Mouse (Mus musculus) liver, embryonic 14.5 days (tissue): ENCODE data around the gene Btbd9. TPM values are rescaled to one million over a fixed set of nuclear protein-coding genes. Genes with fewer than 3 reads are reported as not detected.

Source experiments
- ATAC-seq: fragments of 200-750 bp; cut with Nextera tagmentation; 2 replicates; pipeline ENCODE4 v1.8.0; 2017; ENCODE audit warnings: moderate number of reproducible peaks, mild to moderate bottlenecking, moderate library complexity; ENCODE audit not compliant: insufficient read depth
- DNase-seq, 3 experiments: peaks; one replicate each; pipeline ENCODE4 v3.0.0-alpha.2; 2012 to 2013; ENCODE audit warnings: low read depth in 3 of 3, low spot score in 3 of 3
- H3K27ac ChIP-seq: fragments of 300-500 bp; sonication (generic); 2 replicates; pipeline ENCODE4 v1.5.1; 2014; ENCODE audit warnings: moderate library complexity, mild to moderate bottlenecking, control low read depth, inconsistent platforms
- H3K27me3 ChIP-seq: fragments of 300-500 bp; sonication (generic); 2 replicates; pipeline ENCODE4 v1.6.1; 2014; ENCODE audit warnings: mild to moderate bottlenecking, low read length, moderate library complexity; ENCODE audit not compliant: control insufficient read depth, insufficient read depth
- H3K36me3 ChIP-seq: fragments of 300-500 bp; sonication (generic); replicated peaks from 2 replicates; pipeline ENCODE4 v1.6.1; 2014; ENCODE audit warnings: low read depth; ENCODE audit not compliant: control insufficient read depth, insufficient read depth
- H3K4me1 ChIP-seq, 2 experiments: fragments of 200-500 bp in 1 of 2; fragments of 300-500 bp in 1 of 2; sonication (generic) in 1 of 2; replicated peaks; 2 replicates each; pipeline ENCODE4 v1.6.1; 2012 to 2014; ENCODE audit warnings: antibody characterized with exemption in 1 of 2, inconsistent platforms in 1 of 2, low read length in 1 of 2; ENCODE audit not compliant: control insufficient read depth in 2 of 2, insufficient read depth in 2 of 2
- H3K4me2 ChIP-seq: fragments of 300-500 bp; sonication (generic); 2 replicates; pipeline ENCODE4 v1.6.1; 2014; ENCODE audit warnings: low read depth, mild to moderate bottlenecking, control low read depth, moderate library complexity
- H3K4me3 ChIP-seq, 2 experiments: fragments of 200-500 bp in 1 of 2; fragments of 300-500 bp in 1 of 2; sonication (generic) in 1 of 2; 2 replicates each; pipeline ENCODE4 v1.5.1; 2012 to 2014; ENCODE audit warnings: low read depth in 2 of 2, low read length in 2 of 2, mild to moderate bottlenecking in 2 of 2, control low read depth in 1 of 2, inconsistent platforms in 1 of 2, moderate library complexity in 1 of 2; ENCODE audit not compliant: insufficient read depth in 1 of 2
- H3K9ac ChIP-seq: fragments of 300-500 bp; sonication (generic); replicated peaks from 2 replicates; pipeline ENCODE4 v1.6.1; 2014; ENCODE audit warnings: mild to moderate bottlenecking, control low read depth, moderate library complexity
- H3K9me3 ChIP-seq: fragments of 300-500 bp; sonication (generic); 2 replicates; pipeline ENCODE4 v1.6.1; 2016; ENCODE audit warnings: low read length, mixed read lengths; ENCODE audit not compliant: control insufficient read depth
- CTCF ChIP-seq: IDR thresholded peaks from 2 replicates; pipeline ENCODE4 v1.5.1; 2016; ENCODE audit warnings: antibody characterized with exemption, low read depth, control low read depth
- EP300 ChIP-seq: IDR thresholded peaks from 2 replicates; pipeline ENCODE4 v1.6.1; 2016; ENCODE audit warnings: antibody characterized with exemption, low read depth
- WGBS: fragments of 180-500 bp; shearing (Covaris S2); extraction: QIAGEN DNeasy Blood & Tissue Kit; methylation state at CpG from one replicate; pipeline ENCODE4 v1.1.7; 2014; ENCODE audit not compliant: insufficient replicate concordance; 5-methylcytosine and 5-hydroxymethylcytosine counted together
- polyA plus RNA-seq, 2 experiments: library from polyadenylated mRNA; depleted of rRNA in 1 of 2; stranded (reverse) in 1 of 2; unstranded in 1 of 2; fragments of >200 nt; fragmentation: Nextera tagmentation in 1 of 2; extraction: Ambion mirVana in 1 of 2; gene quantifications; 2 replicates each; pipeline versions ENCODE4 v1.2.1 to v1.2.3; 2012 to 2014

Gene Btbd9
- polyA plus RNA-seq, 2 experiments = 2.7 to 9.6 TPM

- DNase-seq (no peak), ATAC-seq (no peak)
- no peak overlapping the region for H3K9ac ChIP-seq
- no peaks in the 10 kb centered on the region for H3K9me3 ChIP-seq
- H3K27ac ChIP-seq = no peak overlapping the region
- no peaks in the 10 kb centered on the region for H3K27me3 ChIP-seq
- no peak overlapping the region for H3K4me3 ChIP-seq
- TF ChIP-seq EP300 = no peak
- TF ChIP-seq CTCF = no peak
- no peak overlapping the region for H3K4me2 ChIP-seq
- no peaks in the 10 kb centered on the region; a peak in 1 of 4 replicates for H3K4me1 ChIP-seq
- 70% methylated on average over 5 of the region's 5 CpGs for WGBS
- no peaks in the 10 kb centered on the region for H3K36me3 ChIP-seq
Measured at GRCm38 (mm10) chr17:30267432-30267973, 308.8 kb downstream of the Btbd9 start.

GRCm38 (mm10) chr17:30263535-30263934 lies 312.8 kb downstream of the Btbd9 start:
- H3K27me3 ChIP-seq = no peaks in the 10 kb centered on the region
- no peak overlapping the region for H3K4me2 ChIP-seq
- peaks cover 0 to 4% of the 10 kb centered on the region in 2 experiments; a peak in 1 of 4 replicates for H3K4me1 ChIP-seq
- no peak overlapping the region for H3K27ac ChIP-seq
- WGBS = 55% methylated on average over 2 of the region's 2 CpGs
- no peaks in the 10 kb centered on the region for H3K36me3 ChIP-seq
- no peak overlapping the region for H3K9ac ChIP-seq
- no peaks in the 10 kb centered on the region for H3K9me3 ChIP-seq
- ATAC-seq (no peak), DNase-seq (no peak)
- no peak for TF ChIP-seq EP300
- no peak for TF ChIP-seq CTCF
- H3K4me3 ChIP-seq = no peak overlapping the region

GRCm38 (mm10) chr17:30262943-30263342 lies 313.3 kb downstream of the Btbd9 start:
- no peak for ATAC-seq
- Histone ChIP-seq H3K27ac (no peak overlapping the region), H3K4me1 (peaks cover 0 to 4% of the 10 kb centered on the region in 2 experiments; a peak in 1 of 4 replicates), H3K27me3 (no peaks in the 10 kb centered on the region), H3K4me3 (no peak overlapping the region), H3K9me3 (no peaks in the 10 kb centered on the region), H3K36me3 (no peaks in the 10 kb centered on the region), H3K4me2 (no peak overlapping the region), H3K9ac (no peak overlapping the region)
- DNase-seq = no peak
- TF ChIP-seq CTCF (no peak), EP300 (no peak)
- 73% methylated on average over 6 of the region's 6 CpGs for WGBS

GRCm38 (mm10) chr17:30262440-30262839 lies 313.8 kb downstream of the Btbd9 start:
- H3K4me3 ChIP-seq = no peak overlapping the region
- H3K4me2 ChIP-seq = no peak overlapping the region
- peaks cover 0 to 4% of the 10 kb centered on the region in 2 experiments; a peak in 1 of 4 replicates for H3K4me1 ChIP-seq
- H3K9me3 ChIP-seq = no peaks in the 10 kb centered on the region
- DNase-seq (no peak), ATAC-seq (no peak)
- H3K27me3 ChIP-seq = no peaks in the 10 kb centered on the region
- H3K36me3 ChIP-seq = no peaks in the 10 kb centered on the region
- no peak overlapping the region for H3K9ac ChIP-seq
- TF ChIP-seq CTCF (no peak), EP300 (no peak)
- H3K27ac ChIP-seq = no peak overlapping the region
- 72% methylated on average over 4 of the region's 4 CpGs for WGBS

GRCm38 (mm10) chr17:30261983-30262340 lies 314.3 kb downstream of the Btbd9 start:
- Histone ChIP-seq H3K27ac (no peak overlapping the region), H3K9me3 (no peaks in the 10 kb centered on the region), H3K4me1 (peaks cover 0 to 4% of the 10 kb centered on the region in 2 experiments; a peak in 1 of 4 replicates), H3K9ac (no peak overlapping the region), H3K36me3 (no peaks in the 10 kb centered on the region), H3K4me3 (no peak overlapping the region), H3K4me2 (no peak overlapping the region), H3K27me3 (no peaks in the 10 kb centered on the region)
- 77% methylated on average over 3 of the region's 3 CpGs for WGBS
- ATAC-seq (no peak), DNase-seq (no peak)
- TF ChIP-seq EP300 = no peak
- no peak for TF ChIP-seq CTCF
